Mouse (Mus musculus): Measurements from ENCODE around the gene Shroom3. TPM values are rescaled to one million over a fixed set of nuclear protein-coding genes. Genes with fewer than 3 reads are reported as not detected.
A peak's percentile ranks its signal among the peaks of the same experiment; 100 is the strongest.

Gene Shroom3
- polyA plus RNA-seq, 1 experiment: 18.6 TPM

GRCm38 (mm10) chr5:92804379-92804778 is 121.1 kb downstream of the Shroom3 start:
- Histone ChIP-seq H3K27me3 (replicated peaks; ENCODE audit: control insufficient read depth, insufficient read depth, low read length) (no peaks in the 10 kb centered on the region), H3K4me3 (ENCODE audit: insufficient read depth, low read depth, low read length) (no peak overlapping the region), H3K4me1 (ENCODE audit: control insufficient read depth, insufficient read depth, low read length) (peaks cover 3% of the 10 kb centered on the region; the same call in 1 of the 2 replicates), H3K36me3 (ENCODE audit: control insufficient read depth, insufficient read depth, low read length) (no peaks in the 10 kb centered on the region), H3K27ac (ENCODE audit: insufficient read depth, low read depth, low read length) (no peak overlapping the region)
- 46% methylated on average over 7 of the region's 7 CpGs for WGBS
- DNase-seq: no peak
- no peak for TF ChIP-seq CTCF (conservative IDR thresholded peaks at IDR 0.05; ENCODE audit: insufficient read depth, insufficient read length, low read depth, low read length)

GRCm38 (mm10) chr5:92808503-92809415 is 125.5 kb downstream of the Shroom3 start:
- Histone ChIP-seq H3K36me3 (ENCODE audit: control insufficient read depth, insufficient read depth, low read length) (no peaks in the 10 kb centered on the region), H3K4me1 (ENCODE audit: control insufficient read depth, insufficient read depth, low read length) (peaks cover 13% of the 10 kb centered on the region), H3K27ac (ENCODE audit: insufficient read depth, low read depth, low read length) (peak overlapping the region; percentile 77), H3K4me3 (ENCODE audit: insufficient read depth, low read depth, low read length) (peak overlapping the region; percentile 54), H3K27me3 (replicated peaks; ENCODE audit: control insufficient read depth, insufficient read depth, low read length) (no peaks in the 10 kb centered on the region)
- TF ChIP-seq CTCF (conservative IDR thresholded peaks at IDR 0.05; ENCODE audit: insufficient read depth, insufficient read length, low read depth, low read length) (no peak), POLR2A (IDR thresholded peaks at IDR 0.05; ENCODE audit: low read depth, low read length) (peak; percentile 86)
- peak; percentile 95 for DNase-seq
- 22% methylated on average over 28 of the region's 28 CpGs for WGBS

DNA sequence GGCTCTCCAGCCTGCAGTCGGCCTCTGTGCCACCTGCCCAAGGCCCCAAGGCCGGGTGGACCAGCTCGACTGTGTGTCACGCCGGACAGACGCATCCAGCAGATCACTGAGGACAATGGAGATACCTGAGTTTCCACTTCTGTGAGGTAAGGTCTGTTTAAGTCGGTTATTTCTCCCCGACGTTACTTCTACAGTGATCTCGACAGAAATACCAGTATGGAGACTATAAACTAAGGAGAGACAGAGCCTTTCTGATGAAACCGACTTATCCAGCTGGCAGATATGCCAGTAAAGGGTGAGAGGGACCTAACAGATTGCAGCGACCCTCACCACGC is 126.1 kb downstream of the Shroom3 start:
- DNase-seq: no peak
- H3K27ac ChIP-seq (ENCODE audit: insufficient read depth, low read depth, low read length): peak overlapping the region; percentile 74
- peak overlapping the region; percentile 54 for H3K4me3 ChIP-seq (ENCODE audit: insufficient read depth, low read depth, low read length)
- no peaks in the 10 kb centered on the region for H3K36me3 ChIP-seq (ENCODE audit: control insufficient read depth, insufficient read depth, low read length)
- WGBS: 38% methylated on average over 13 of the region's 13 CpGs
- no peaks in the 10 kb centered on the region for H3K27me3 ChIP-seq (replicated peaks; ENCODE audit: control insufficient read depth, insufficient read depth, low read length)
- no peak for TF ChIP-seq POLR2A (IDR thresholded peaks at IDR 0.05; ENCODE audit: low read depth, low read length)
- no peak for TF ChIP-seq CTCF (conservative IDR thresholded peaks at IDR 0.05; ENCODE audit: insufficient read depth, insufficient read length, low read depth, low read length)
- H3K4me1 ChIP-seq (ENCODE audit: control insufficient read depth, insufficient read depth, low read length): peaks cover 13% of the 10 kb centered on the region

GRCm38 (mm10) chr5:92810922-92811533 is 127.8 kb downstream of the Shroom3 start:
- H3K36me3 ChIP-seq (ENCODE audit: control insufficient read depth, insufficient read depth, low read length): no peaks in the 10 kb centered on the region
- peak overlapping the region; percentile 59 for H3K27ac ChIP-seq (ENCODE audit: insufficient read depth, low read depth, low read length)
- peaks cover 13% of the 10 kb centered on the region for H3K4me1 ChIP-seq (ENCODE audit: control insufficient read depth, insufficient read depth, low read length)
- H3K27me3 ChIP-seq (replicated peaks; ENCODE audit: control insufficient read depth, insufficient read depth, low read length): no peaks in the 10 kb centered on the region
- 22% methylated on average over 9 of the region's 9 CpGs for WGBS
- DNase-seq: no peak
- peak overlapping the region; percentile 40; the same call in 1 of the 2 replicates for H3K4me3 ChIP-seq (ENCODE audit: insufficient read depth, low read depth, low read length)
- TF ChIP-seq POLR2A (IDR thresholded peaks at IDR 0.05; ENCODE audit: low read depth, low read length): no peak
- TF ChIP-seq CTCF (conservative IDR thresholded peaks at IDR 0.05; ENCODE audit: insufficient read depth, insufficient read length, low read depth, low read length): no peak

DNA sequence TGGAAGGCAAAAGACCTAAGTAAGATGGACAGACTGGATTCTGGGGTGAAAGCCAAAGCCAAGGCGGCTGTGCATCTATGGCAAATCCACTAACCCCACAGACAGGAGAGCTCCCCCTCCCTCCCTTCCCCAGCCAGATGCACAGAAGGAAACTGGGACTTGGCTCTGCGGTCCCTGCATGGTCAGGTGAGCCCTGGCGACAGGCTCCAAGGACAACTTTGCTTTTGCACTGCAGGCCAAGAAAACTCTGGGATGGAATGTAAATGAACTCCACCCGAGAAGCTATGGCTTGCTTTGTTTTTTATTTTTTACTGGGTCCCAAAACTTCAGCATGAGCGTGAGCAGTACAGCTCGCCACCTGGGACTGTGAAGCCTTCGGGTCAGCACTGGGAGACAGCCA is 128.5 kb downstream of the Shroom3 start:
- 47% methylated on average over 7 of the region's 7 CpGs for WGBS
- Histone ChIP-seq H3K36me3 (ENCODE audit: control insufficient read depth, insufficient read depth, low read length) (no peaks in the 10 kb centered on the region), H3K4me3 (ENCODE audit: insufficient read depth, low read depth, low read length) (peak overlapping the region; percentile 26), H3K27me3 (replicated peaks; ENCODE audit: control insufficient read depth, insufficient read depth, low read length) (no peaks in the 10 kb centered on the region), H3K4me1 (ENCODE audit: control insufficient read depth, insufficient read depth, low read length) (peaks cover 13% of the 10 kb centered on the region), H3K27ac (ENCODE audit: insufficient read depth, low read depth, low read length) (peak overlapping the region; percentile 94)
- TF ChIP-seq POLR2A (IDR thresholded peaks at IDR 0.05; ENCODE audit: low read depth, low read length) (no peak), CTCF (conservative IDR thresholded peaks at IDR 0.05; ENCODE audit: insufficient read depth, insufficient read length, low read depth, low read length) (no peak)
- DNase-seq: peak; percentile 67

DNA sequence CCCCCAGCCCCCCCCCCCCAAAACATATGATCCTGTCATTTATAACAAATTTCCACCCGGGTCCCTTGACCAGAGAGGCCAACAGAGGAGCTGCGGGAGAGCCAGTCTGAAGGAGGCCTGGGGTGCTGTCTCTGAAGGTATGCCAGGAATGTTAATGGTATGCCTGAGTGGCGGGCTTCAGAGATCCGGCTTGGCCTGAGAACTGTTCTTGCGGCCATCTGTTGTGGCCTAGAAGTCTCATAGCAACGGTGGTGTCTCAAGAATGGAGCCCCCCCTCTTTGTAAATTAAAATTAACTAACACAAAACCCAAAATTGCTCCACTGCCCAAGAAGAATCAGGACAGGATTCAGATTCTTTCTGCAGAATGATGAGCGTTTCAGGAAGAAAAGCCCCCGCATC is 129.7 kb downstream of the Shroom3 start:
- Histone ChIP-seq H3K4me1 (ENCODE audit: control insufficient read depth, insufficient read depth, low read length) (peaks cover 13% of the 10 kb centered on the region), H3K27ac (ENCODE audit: insufficient read depth, low read depth, low read length) (peak overlapping the region; percentile 94), H3K4me3 (ENCODE audit: insufficient read depth, low read depth, low read length) (no peak overlapping the region), H3K36me3 (ENCODE audit: control insufficient read depth, insufficient read depth, low read length) (no peaks in the 10 kb centered on the region), H3K27me3 (replicated peaks; ENCODE audit: control insufficient read depth, insufficient read depth, low read length) (no peaks in the 10 kb centered on the region)
- WGBS: 20% methylated on average over 8 of the region's 8 CpGs
- peak; percentile 77 for DNase-seq
- no peak for TF ChIP-seq CTCF (conservative IDR thresholded peaks at IDR 0.05; ENCODE audit: insufficient read depth, insufficient read length, low read depth, low read length)
- TF ChIP-seq POLR2A (IDR thresholded peaks at IDR 0.05; ENCODE audit: low read depth, low read length): no peak

- Histone ChIP-seq H3K4me3 (ENCODE audit: insufficient read depth, low read depth, low read length) (no peak overlapping the region), H3K4me1 (ENCODE audit: control insufficient read depth, insufficient read depth, low read length) (peaks cover 11% of the 10 kb centered on the region), H3K27ac (ENCODE audit: insufficient read depth, low read depth, low read length) (peak overlapping the region; percentile 61; the same call in 1 of the 2 replicates), H3K36me3 (ENCODE audit: control insufficient read depth, insufficient read depth, low read length) (no peaks in the 10 kb centered on the region), H3K27me3 (replicated peaks; ENCODE audit: control insufficient read depth, insufficient read depth, low read length) (no peaks in the 10 kb centered on the region)
- TF ChIP-seq POLR2A (IDR thresholded peaks at IDR 0.05; ENCODE audit: low read depth, low read length) (no peak), CTCF (conservative IDR thresholded peaks at IDR 0.05; ENCODE audit: insufficient read depth, insufficient read length, low read depth, low read length) (no peak)
- 75% methylated on average over 5 of the region's 5 CpGs for WGBS
- DNase-seq: no peak
These were observed 130.3 kb downstream of the Shroom3 start for GRCm38 (mm10) chr5:92813562-92813961.

Measured in kidney, adult 2 months (tissue).